Mouse (Mus musculus) liver, embryonic 15.5 days (tissue): ENCODE data around the gene Itgb4. TPM values are rescaled to one million over a fixed set of nuclear protein-coding genes. Genes with fewer than 3 reads are reported as not detected.
A peak's percentile ranks its signal among the peaks of the same experiment; 100 is the strongest.

ENCODE experiments used
- ATAC-seq: fragments of 200-750 bp; cut with Nextera tagmentation; 2 replicates; pipeline ENCODE4 v1.8.0; 2017; ENCODE audit warnings: moderate number of reproducible peaks, mild to moderate bottlenecking, moderate library complexity; ENCODE audit not compliant: insufficient read depth
- H3K27ac ChIP-seq: fragments of 300-500 bp; sonication (generic); replicated peaks from 2 replicates; pipeline ENCODE4 v1.5.1; 2015; ENCODE audit warnings: mild to moderate bottlenecking, inconsistent platforms
- H3K27me3 ChIP-seq: fragments of 300-500 bp; sonication (generic); 2 replicates; pipeline ENCODE4 v1.6.1; 2015; ENCODE audit warnings: mild to moderate bottlenecking, inconsistent platforms
- H3K36me3 ChIP-seq: fragments of 300-500 bp; sonication (generic); replicated peaks from 2 replicates; pipeline ENCODE4 v1.6.1; 2015; ENCODE audit warnings: moderate library complexity, mild to moderate bottlenecking, inconsistent platforms
- H3K4me1 ChIP-seq: fragments of 300-500 bp; sonication (generic); replicated peaks from 2 replicates; pipeline ENCODE4 v1.6.1; 2015; ENCODE audit warnings: inconsistent platforms
- H3K4me2 ChIP-seq: fragments of 300-500 bp; sonication (generic); 2 replicates; pipeline ENCODE4 v1.6.1; 2015; ENCODE audit warnings: moderate library complexity, mild to moderate bottlenecking, inconsistent platforms
- H3K4me3 ChIP-seq: fragments of 300-500 bp; sonication (generic); replicated peaks from 2 replicates; pipeline ENCODE4 v1.5.1; 2015; ENCODE audit warnings: mild to moderate bottlenecking, inconsistent platforms
- H3K9ac ChIP-seq: fragments of 300-500 bp; sonication (generic); 2 replicates; pipeline ENCODE4 v1.6.1; 2015; ENCODE audit warnings: moderate library complexity, mild to moderate bottlenecking, inconsistent platforms
- H3K9me3 ChIP-seq: fragments of 300-500 bp; sonication (generic); replicated peaks from 2 replicates; pipeline ENCODE4 v1.6.1; 2016; ENCODE audit warnings: inconsistent platforms
- WGBS: fragments of 180-500 bp; shearing (Covaris S2); methylation state at CpG from one replicate; pipeline ENCODE4 v1.1.7; 2015; ENCODE audit warnings: mixed read lengths; ENCODE audit not compliant: insufficient replicate concordance; 5-methylcytosine and 5-hydroxymethylcytosine counted together
- polyA plus RNA-seq: library from polyadenylated mRNA; unstranded; fragments of >200 nt; fragmentation: Nextera tagmentation; extraction: Ambion mirVana; gene quantifications from 2 replicates; pipeline ENCODE4 v1.2.1, GENCODE M21; 2015

Itgb4 gene
- polyA plus RNA-seq, 1 experiment from 2014 or later, result 0.18 TPM

DNA sequence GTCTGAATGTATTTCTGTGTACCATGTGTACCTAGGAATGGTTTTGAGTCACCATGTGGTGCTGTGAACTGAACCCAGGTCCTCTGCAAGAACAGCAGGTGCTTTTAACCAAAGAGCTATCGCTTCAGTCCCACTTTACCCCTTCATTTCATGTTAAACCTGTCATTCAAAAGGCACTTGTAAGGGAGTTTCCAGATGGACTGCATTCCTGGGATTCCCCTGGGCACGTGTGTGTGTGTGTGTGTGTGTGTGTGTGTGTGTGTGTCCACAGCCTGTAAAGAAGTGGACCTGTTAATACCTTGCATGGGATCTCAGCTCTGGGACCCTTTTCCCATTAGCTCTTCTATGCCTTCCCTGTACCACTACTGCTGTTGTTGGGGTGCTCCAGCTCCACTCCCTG lies 75.1 kb downstream of the Itgb4 start:
- H3K4me1 ChIP-seq, result peaks cover 16% of the 10 kb centered on the region
- WGBS, result 89% methylated on average over 2 of the region's 2 CpGs
- no peak overlapping the region for H3K4me2 ChIP-seq
- no peak overlapping the region for H3K9ac ChIP-seq
- no peak overlapping the region for H3K4me3 ChIP-seq
- no peaks in the 10 kb centered on the region for H3K9me3 ChIP-seq
- H3K27ac ChIP-seq, result no peak overlapping the region
- H3K36me3 ChIP-seq, result peaks cover 96% of the 10 kb centered on the region
- no peaks in the 10 kb centered on the region for H3K27me3 ChIP-seq
- no peak for ATAC-seq

DNA sequence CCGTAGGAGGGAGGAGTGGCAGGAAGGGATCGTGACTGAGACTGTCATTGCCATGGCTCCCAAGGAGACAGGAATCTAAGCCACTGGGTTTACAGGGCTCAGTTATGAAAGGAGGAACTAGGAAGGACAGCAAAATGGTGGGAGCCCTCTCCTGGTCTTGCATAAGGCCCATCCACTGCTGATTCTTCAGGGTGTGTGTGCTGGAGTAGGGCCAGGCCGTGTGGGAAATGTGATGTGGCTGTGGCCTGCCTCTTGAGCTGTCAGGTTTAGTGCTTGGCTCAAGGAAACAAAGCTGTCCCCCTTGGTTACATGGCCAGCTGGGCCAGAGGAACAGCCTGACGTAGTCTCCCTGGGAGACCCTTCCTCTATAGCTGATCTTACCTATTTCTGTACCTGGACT lies 75.7 kb downstream of the Itgb4 start:
- Histone ChIP-seq H3K27ac (no peak overlapping the region), H3K9ac (no peak overlapping the region), H3K36me3 (peaks cover 100% of the 10 kb centered on the region), H3K4me3 (no peak overlapping the region), H3K4me2 (no peak overlapping the region), H3K27me3 (no peaks in the 10 kb centered on the region), H3K4me1 (peaks cover 20% of the 10 kb centered on the region), H3K9me3 (no peaks in the 10 kb centered on the region)
- ATAC-seq, result no peak
- 86% methylated on average over 4 of the region's 4 CpGs for WGBS

DNA sequence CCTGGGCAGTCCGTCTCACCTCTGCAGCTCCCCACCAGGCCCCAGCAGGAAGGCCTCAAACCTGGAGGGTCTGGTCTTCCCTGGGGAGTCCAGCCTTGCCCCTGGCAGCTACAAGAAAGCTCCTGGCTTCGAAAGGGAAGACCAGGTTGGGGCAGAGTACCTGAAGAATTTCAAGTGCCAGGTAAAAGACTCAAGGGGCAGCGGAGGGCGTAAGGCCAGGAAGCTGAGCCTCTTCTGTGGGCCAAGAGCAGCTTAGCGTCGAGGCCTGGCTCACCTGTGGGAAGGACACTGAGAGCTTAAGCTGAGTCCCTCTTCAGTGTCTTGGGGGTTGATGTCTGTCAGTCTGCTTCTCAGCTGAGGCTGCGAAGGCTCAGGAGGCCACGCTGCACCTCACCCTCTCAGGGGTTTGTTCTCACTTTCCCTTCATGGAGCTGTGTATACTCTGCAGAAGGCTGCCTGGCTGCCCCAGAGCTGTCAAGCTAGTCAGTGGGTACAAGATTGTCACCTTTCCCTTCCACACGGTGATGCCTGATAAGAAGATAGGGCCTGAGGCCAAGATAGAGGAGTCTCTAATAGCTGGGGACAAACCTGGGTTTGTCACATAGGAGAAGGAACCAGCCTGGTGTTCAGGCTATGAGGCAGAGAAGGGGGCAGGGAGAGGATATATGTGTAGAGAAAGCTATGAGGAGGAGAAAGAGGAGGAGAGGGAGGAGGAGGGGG lies 79.2 kb downstream of the Itgb4 start:
- peaks cover 98% of the 10 kb centered on the region for H3K36me3 ChIP-seq
- H3K4me1 ChIP-seq, result peaks cover 52% of the 10 kb centered on the region
- no peak overlapping the region for H3K27ac ChIP-seq
- no peak overlapping the region for H3K4me2 ChIP-seq
- no peaks in the 10 kb centered on the region for H3K9me3 ChIP-seq
- ATAC-seq, result peak; percentile 47; the same call in 1 of the 2 replicates
- H3K9ac ChIP-seq, result no peak overlapping the region
- H3K4me3 ChIP-seq, result no peak overlapping the region
- WGBS, result 71% methylated on average over 9 of the region's 9 CpGs
- no peaks in the 10 kb centered on the region for H3K27me3 ChIP-seq

DNA sequence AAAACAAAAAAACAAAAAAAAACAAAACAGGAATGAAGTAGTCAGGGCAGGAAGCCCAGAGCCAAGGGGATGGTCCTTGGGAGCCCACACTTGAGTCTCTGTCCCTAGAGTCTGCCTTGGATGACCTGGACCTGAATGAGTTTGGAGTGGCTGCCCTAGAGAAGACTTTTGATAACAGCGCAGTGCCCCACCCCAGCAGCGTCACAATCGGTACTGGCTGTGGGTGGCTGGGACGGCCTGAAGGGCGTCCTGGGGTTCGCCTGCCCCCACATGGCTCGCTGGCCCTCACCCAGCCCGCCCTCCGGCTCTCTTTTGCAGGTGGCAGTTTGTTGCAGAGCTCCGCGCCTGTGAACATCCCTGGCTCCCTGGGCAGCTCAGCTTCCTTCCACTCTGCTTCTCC lies 81.4 kb downstream of the Itgb4 start:
- Histone ChIP-seq H3K9ac (no peak overlapping the region), H3K9me3 (no peaks in the 10 kb centered on the region), H3K4me2 (0 out of 2 replicates have a peak overlapping the region, but pooled peaks have one; percentile 2), H3K4me3 (no peak overlapping the region), H3K27me3 (no peaks in the 10 kb centered on the region), H3K27ac (no peak overlapping the region), H3K36me3 (peaks cover 98% of the 10 kb centered on the region), H3K4me1 (peaks cover 52% of the 10 kb centered on the region)
- no peak for ATAC-seq
- 56% methylated on average over 11 of the region's 11 CpGs for WGBS

DNA sequence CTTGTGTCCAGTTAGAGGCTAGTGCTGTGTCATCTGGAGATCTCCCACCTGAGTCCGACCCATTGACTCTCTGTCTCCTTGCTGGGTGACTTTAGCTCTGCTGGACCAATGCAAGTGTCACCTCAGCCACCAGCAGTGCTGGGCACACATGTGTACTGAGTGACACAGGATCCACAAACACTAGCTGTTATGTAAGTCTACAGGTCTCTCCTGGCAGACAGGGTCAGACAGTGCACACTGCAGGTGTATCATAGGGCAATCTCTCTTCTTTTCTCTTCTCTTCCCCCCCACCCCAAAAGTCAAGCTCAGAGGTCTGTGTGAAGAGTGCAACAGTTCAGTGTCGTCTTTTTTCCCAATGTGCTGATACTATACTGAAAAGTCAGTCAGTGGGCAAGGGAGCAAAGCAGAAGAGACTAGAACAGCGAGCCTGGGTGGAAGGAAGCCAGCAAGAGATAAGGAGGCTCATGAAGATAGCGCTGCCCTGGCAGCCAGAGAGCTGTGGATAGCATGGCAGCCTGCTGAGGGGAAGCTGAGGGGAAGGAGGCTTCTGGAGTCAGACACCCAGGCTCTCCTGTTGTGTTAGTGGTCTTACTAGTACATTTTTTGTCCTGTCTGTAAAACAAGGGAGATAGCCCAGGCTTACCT lies 82.8 kb downstream of the Itgb4 start:
- Histone ChIP-seq H3K9ac (no peak overlapping the region; the same call in 1 of the 2 replicates), H3K9me3 (no peaks in the 10 kb centered on the region), H3K4me1 (peaks cover 52% of the 10 kb centered on the region), H3K4me2 (peak overlapping the region; percentile 21; the same call in 1 of the 2 replicates), H3K27me3 (no peaks in the 10 kb centered on the region), H3K36me3 (peaks cover 98% of the 10 kb centered on the region), H3K27ac (peak overlapping the region; percentile 75), H3K4me3 (no peak overlapping the region)
- WGBS, result 26% methylated on average over 4 of the region's 4 CpGs
- peak; percentile 69 for ATAC-seq

Other genes with a start within 250 kb of the Itgb4 start
- gene Tmem94, start 209.3 kb upstream of the Itgb4 start, polyA plus RNA-seq, result 9.9 and 10.1 TPM in 2 replicates
- 5.7 and 6.7 TPM in 2 replicates for gene Caskin2, start 161.1 kb upstream of the Itgb4 start, polyA plus RNA-seq
- gene Tsen54, start 160.0 kb upstream of the Itgb4 start, polyA plus RNA-seq, result 13.7 and 18.7 TPM in 2 replicates
- 11.9 and 16.2 TPM in 2 replicates for gene Llgl2, start 150.7 kb upstream of the Itgb4 start, polyA plus RNA-seq
- gene Myo15b, start 116.3 kb upstream of the Itgb4 start, polyA plus RNA-seq, result 0.45 and 0.46 TPM in 2 replicates
- gene Smim5, start 74.7 kb upstream of the Itgb4 start, polyA plus RNA-seq, result 37.8 and 40.0 TPM in 2 replicates
- gene Smim6, start 62.7 kb upstream of the Itgb4 start, polyA plus RNA-seq, result 2.7 and 3.3 TPM in 2 replicates
- 13.0 and 15.0 TPM in 2 replicates for gene Sap30bp, start 41.4 kb upstream of the Itgb4 start, polyA plus RNA-seq
- 8.1 and 10.9 TPM in 2 replicates for gene Recql5, start 41.2 kb upstream of the Itgb4 start, polyA plus RNA-seq
- gene Galk1, start 38.0 kb downstream of the Itgb4 start, polyA plus RNA-seq, result 168 and 190 TPM in 2 replicates
- 540 and 595 TPM in 2 replicates for gene H3f3b, start 53.3 kb downstream of the Itgb4 start, polyA plus RNA-seq
- 10.1 and 11.6 TPM in 2 replicates for gene Unk, start 55.6 kb downstream of the Itgb4 start, polyA plus RNA-seq
- 21.4 and 23.3 TPM in 2 replicates for gene Unc13d, start 103.3 kb downstream of the Itgb4 start, polyA plus RNA-seq
- gene Wbp2, start 112.3 kb downstream of the Itgb4 start, polyA plus RNA-seq, result 83.9 and 93.0 TPM in 2 replicates
- gene Trim47, start 152.5 kb downstream of the Itgb4 start, polyA plus RNA-seq, result 5.4 and 7.6 TPM in 2 replicates
- 1.2 and 1.5 TPM in 2 replicates for gene Trim65, start 156.4 kb downstream of the Itgb4 start, polyA plus RNA-seq
- 48.8 and 51.1 TPM in 2 replicates for gene Mrpl38, start 164.2 kb downstream of the Itgb4 start, polyA plus RNA-seq
- gene Fbf1, start 193.5 kb downstream of the Itgb4 start, polyA plus RNA-seq, result 6.1 and 7.5 TPM in 2 replicates
- gene Ten1, start 224.1 kb downstream of the Itgb4 start, polyA plus RNA-seq, result 27.5 and 33.1 TPM in 2 replicates
- gene Acox1, start 224.3 kb downstream of the Itgb4 start, polyA plus RNA-seq, result 32.5 and 41.8 TPM in 2 replicates